Comparison of ENCODE assay signal across 8 mouse cellular contexts in genomic region chr4:116807197-116808129, GRCm38 (mm10). TPM values are rescaled to one million over a fixed set of nuclear protein-coding genes. Genes with fewer than 3 reads are reported as not detected.
DNase-seq lines count a peak whose midpoint lies in the region; ATAC-seq lines count a peak whose summit lies in the region.

Gene Toe1, minus strand, starts transcription at chr4:116807640.
Gene Mutyh, plus strand, starts transcription at chr4:116807723.

- peak within 1 kb of the TSS; percentile 61 for H3K4me2 ChIP-seq in forebrain, embryonic 11.5 days (ENCODE audit: low read depth, low read length, severe bottlenecking)
- H3K4me2 ChIP-seq in heart, embryonic 16.5 days (ENCODE audit: low read depth, low read length): peak within 1 kb of the TSS; percentile 56
- H3K4me2 ChIP-seq in liver, embryonic 15.5 days: peak within 1 kb of the TSS; percentile 91
- peak within 1 kb of the TSS; percentile 67 for H3K4me2 ChIP-seq in neural tube, embryonic 12.5 days (replicated peaks)

- peak within 1 kb of the TSS; percentile 50 for H3K9ac ChIP-seq in forebrain, embryonic 11.5 days (ENCODE audit: low read length)
- peak within 1 kb of the TSS; percentile 89 for H3K9ac ChIP-seq in heart, embryonic 16.5 days (ENCODE audit: low read length)
- H3K9ac ChIP-seq in liver, embryonic 15.5 days: peak within 1 kb of the TSS; percentile 85
- peak within 1 kb of the TSS; percentile 72 for H3K9ac ChIP-seq in neural tube, embryonic 12.5 days

- H3K27ac ChIP-seq in forebrain, embryonic 11.5 days (ENCODE audit: low read depth, low read length): peak within 1 kb of the TSS; percentile 72
- peak within 1 kb of the TSS; percentile 91 for H3K27ac ChIP-seq in heart, embryonic 16.5 days (ENCODE audit: low read length)
- peak within 1 kb of the TSS; percentile 91 for H3K27ac ChIP-seq in liver, embryonic 15.5 days (replicated peaks)
- H3K27ac ChIP-seq in neural tube, embryonic 12.5 days: peak within 1 kb of the TSS; percentile 70

- peak; percentile 97 for ATAC-seq in forebrain, embryonic 11.5 days (replicated peaks; ENCODE audit: low FRiP score)
- peak; percentile 100 for ATAC-seq in heart, embryonic 16.5 days (replicated peaks; ENCODE audit: extremely low read depth, insufficient read depth, low FRiP score)
- ATAC-seq in liver, embryonic 15.5 days (ENCODE audit: insufficient read depth): peak; percentile 97
- ATAC-seq in neural tube, embryonic 12.5 days (ENCODE audit: low FRiP score, low read depth): peak; percentile 98

- no peaks in the 10 kb centered on the region for H3K27me3 ChIP-seq in forebrain, embryonic 11.5 days (ENCODE audit: control insufficient read depth, insufficient read depth, low read length)
- no peaks in the 10 kb centered on the region for H3K27me3 ChIP-seq in heart, embryonic 16.5 days (ENCODE audit: control insufficient read depth, insufficient read depth, low read length)
- H3K27me3 ChIP-seq in liver, embryonic 15.5 days: no peaks in the 10 kb centered on the region
- H3K27me3 ChIP-seq in neural tube, embryonic 12.5 days (replicated peaks): no peaks in the 10 kb centered on the region

- no peaks in the 10 kb centered on the region for H3K9me3 ChIP-seq in forebrain, embryonic 11.5 days (ENCODE audit: control insufficient read depth, low read length)
- H3K9me3 ChIP-seq in heart, embryonic 16.5 days (replicated peaks; ENCODE audit: control insufficient read depth, low read length): no peaks in the 10 kb centered on the region
- H3K9me3 ChIP-seq in liver, embryonic 15.5 days (replicated peaks): no peaks in the 10 kb centered on the region
- no peaks in the 10 kb centered on the region for H3K9me3 ChIP-seq in neural tube, embryonic 12.5 days

- H3K4me1 ChIP-seq in forebrain, embryonic 11.5 days (replicated peaks; ENCODE audit: control insufficient read depth, insufficient read depth, low read length): peaks cover 3% of the 10 kb centered on the region; the same call in 1 of the 2 replicates
- peaks cover 11% of the 10 kb centered on the region for H3K4me1 ChIP-seq in heart, embryonic 16.5 days (ENCODE audit: control insufficient read depth, insufficient read depth, low read length)
- peaks cover 27% of the 10 kb centered on the region for H3K4me1 ChIP-seq in liver, embryonic 15.5 days (replicated peaks)
- H3K4me1 ChIP-seq in neural tube, embryonic 12.5 days: peaks cover 9% of the 10 kb centered on the region; the same call in 1 of the 2 replicates

- peak within 1 kb of the TSS; percentile 39 for H3K4me3 ChIP-seq in forebrain, embryonic 11.5 days (ENCODE audit: low read depth, low read length)
- peak within 1 kb of the TSS; percentile 90 for H3K4me3 ChIP-seq in heart, embryonic 16.5 days (ENCODE audit: low read length)
- peak within 1 kb of the TSS; percentile 89 for H3K4me3 ChIP-seq in liver, embryonic 15.5 days (replicated peaks)
- H3K4me3 ChIP-seq in neural tube, embryonic 12.5 days: peak within 1 kb of the TSS; percentile 75

- peak; percentile 81 to 83 for DNase-seq in CD8-positive naive resting alpha-beta T cell, adult 2 months (ENCODE audit: low read depth in 2 of 2, low spot score in 2 of 2)
- peak; percentile 96 for DNase-seq in c-Kit-positive CD71-negative TER-119-negative erythroid progenitor cells, embryonic 14.5 days (ENCODE audit: low read depth)
- peak; percentile 99 for DNase-seq in forebrain, embryonic 11.5 days (ENCODE audit: low spot score)
- peak; percentile 97 to 98 for DNase-seq in kidney, postnatal 36 days
- peak; percentile 95 for DNase-seq in telencephalon, adult 2 months (ENCODE audit: low read depth, low spot score)

- under 1% methylated on average over 58 of the region's 58 CpGs for WGBS in forebrain, embryonic 11.5 days
- WGBS in heart, embryonic 16.5 days: under 1% methylated on average over 58 of the region's 58 CpGs
- WGBS in liver, embryonic 15.5 days (ENCODE audit: insufficient replicate concordance): under 1% methylated on average over 58 of the region's 58 CpGs
- WGBS in neural tube, embryonic 12.5 days: under 1% methylated on average over 58 of the region's 58 CpGs

- peaks cover 3% of the 10 kb centered on the region; the same call in 1 of the 2 replicates for H3K36me3 ChIP-seq in forebrain, embryonic 11.5 days (ENCODE audit: control insufficient read depth, insufficient read depth, low read length)
- peaks cover 23% of the 10 kb centered on the region for H3K36me3 ChIP-seq in heart, embryonic 16.5 days (ENCODE audit: control insufficient read depth, insufficient read depth)
- H3K36me3 ChIP-seq in liver, embryonic 15.5 days (replicated peaks): peaks cover 35% of the 10 kb centered on the region
- peaks cover 33% of the 10 kb centered on the region for H3K36me3 ChIP-seq in neural tube, embryonic 12.5 days

RNA-seq across cellular contexts. Expression of gene Toe1, which starts in this region (rescaled TPM):
- polyA plus RNA-seq in forebrain, embryonic 11.5 days (2014; fragmentation: Nextera tagmentation; extraction: Ambion mirVana): 34.3 and 37.0 TPM in 2 replicates
- 23.4 and 23.5 TPM in 2 replicates for polyA plus RNA-seq in heart, embryonic 16.5 days (2015; fragmentation: Nextera tagmentation; extraction: Ambion mirVana)
- 14.3 and 14.8 TPM in 2 replicates for polyA plus RNA-seq in liver, embryonic 15.5 days (2015; fragmentation: Nextera tagmentation; extraction: Ambion mirVana)
- polyA plus RNA-seq in neural tube, embryonic 12.5 days (2016; fragmentation: Nextera tagmentation; extraction: Ambion mirVana): 31.3 and 32.0 TPM in 2 replicates

RNA-seq across cellular contexts. Expression of gene Mutyh, which starts in this region (rescaled TPM):
- 20.3 and 20.9 TPM in 2 replicates for polyA plus RNA-seq in forebrain, embryonic 11.5 days (2014; fragmentation: Nextera tagmentation; extraction: Ambion mirVana)
- 8.6 and 9.9 TPM in 2 replicates for polyA plus RNA-seq in heart, embryonic 16.5 days (2015; fragmentation: Nextera tagmentation; extraction: Ambion mirVana)
- polyA plus RNA-seq in liver, embryonic 15.5 days (2015; fragmentation: Nextera tagmentation; extraction: Ambion mirVana): 3.0 and 3.2 TPM in 2 replicates
- 13.6 and 14.5 TPM in 2 replicates for polyA plus RNA-seq in neural tube, embryonic 12.5 days (2016; fragmentation: Nextera tagmentation; extraction: Ambion mirVana)

Comparison
In these comparisons a context has a peak if more than half of its experiments do, and no peak if none do; other contexts are left out.
1. Peak in every context shown above with its lines: DNase-seq, ATAC-seq, H3K4me3 ChIP-seq and H3K27ac ChIP-seq.
2. H3K4me3 ChIP-seq: peak in every context shown above with its lines; median percentile 90 in heart, embryonic 16.5 days; 89 in liver, embryonic 15.5 days; 75 in neural tube, embryonic 12.5 days; 39 in forebrain, embryonic 11.5 days.